Mouse (Mus musculus) small intestine, adult 2 months (tissue): Measurements from ENCODE around the gene Ovch2. TPM values are rescaled to one million over a fixed set of nuclear protein-coding genes. Genes with fewer than 3 reads are reported as not detected.

ENCODE experiments used
- H3K27ac ChIP-seq: fragments of 200-500 bp; 2 replicates; pipeline ENCODE4 v1.5.1; 2012; ENCODE audit warnings: low read depth, low read length, control low read depth, inconsistent platforms; ENCODE audit not compliant: insufficient read depth
- H3K27me3 ChIP-seq: fragments of 200-500 bp; 2 replicates; pipeline ENCODE4 v1.6.1; 2012; ENCODE audit warnings: mild to moderate bottlenecking, moderate library complexity, low read length, inconsistent platforms; ENCODE audit not compliant: control insufficient read depth, insufficient read depth
- H3K36me3 ChIP-seq: fragments of 200-500 bp; 2 replicates; pipeline ENCODE4 v1.6.1; 2012; ENCODE audit warnings: mild to moderate bottlenecking, low read length, control low read depth, inconsistent platforms; ENCODE audit not compliant: control insufficient read depth, insufficient read depth
- H3K4me1 ChIP-seq: fragments of 200-500 bp; 2 replicates; pipeline ENCODE4 v1.6.1; 2012; ENCODE audit warnings: low read length, inconsistent platforms, mixed read lengths; ENCODE audit not compliant: control insufficient read depth, insufficient read depth, insufficient read length
- H3K4me3 ChIP-seq: fragments of 200-500 bp; 2 replicates; pipeline ENCODE4 v1.5.1; 2012; ENCODE audit warnings: low read depth, mild to moderate bottlenecking, control low read depth, inconsistent platforms, low read length, moderate library complexity
- CTCF ChIP-seq: fragments of 200-500 bp; IDR thresholded peaks from 2 replicates; pipeline ENCODE4 v1.5.1; 2012; ENCODE audit warnings: low read depth, mild to moderate bottlenecking, control low read depth, inconsistent platforms, low read length, moderate library complexity, mixed read lengths; ENCODE audit not compliant: insufficient replicate concordance, insufficient read length; ENCODE audit errors: extremely low read depth
- POLR2A ChIP-seq: fragments of 200-500 bp; IDR thresholded peaks from 2 replicates; pipeline ENCODE4 v1.6.1; 2012; ENCODE audit warnings: low read depth, mild to moderate bottlenecking, control low read depth, inconsistent platforms, low read length, moderate library complexity
- WGBS: fragments of 180-500 bp; shearing (Covaris S2); methylation state at CpG from one replicate; pipeline ENCODE4 v1.1.7; 2018; 5-methylcytosine and 5-hydroxymethylcytosine counted together
- polyA plus RNA-seq: library from polyadenylated mRNA; depleted of rRNA; stranded (reverse); fragments of >200 nt; gene quantifications from 2 replicates; pipeline ENCODE4 v1.2.3, GENCODE M21; 2012

The Ovch2 gene
- polyA plus RNA-seq, 1 experiment: not detected

DNA sequence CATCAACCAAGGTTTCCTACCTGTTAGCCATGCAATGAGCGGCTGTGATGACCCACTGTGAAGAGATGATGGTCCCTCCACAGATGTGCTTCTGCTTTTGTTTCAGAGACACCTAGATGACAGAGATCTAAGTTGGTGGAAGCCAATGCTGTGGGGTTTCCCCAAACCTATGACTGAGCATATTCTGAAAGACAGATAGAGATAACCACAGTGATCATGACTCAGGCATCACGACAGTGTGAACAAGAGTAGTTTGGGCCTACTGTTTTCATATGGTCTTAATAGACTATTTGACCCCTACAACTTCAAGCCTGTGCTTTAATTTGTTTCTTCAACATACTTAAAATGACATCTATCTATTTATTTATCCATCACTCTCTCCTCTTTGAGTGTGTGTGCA lies 4.5 kb downstream of the Ovch2 start:
- Histone ChIP-seq H3K4me1 (no peaks in the 10 kb centered on the region), H3K36me3 (no peaks in the 10 kb centered on the region), H3K4me3 (no peak overlapping the region), H3K27ac (no peak overlapping the region), H3K27me3 (no peaks in the 10 kb centered on the region)
- no peak for TF ChIP-seq POLR2A
- no peak for TF ChIP-seq CTCF
- 78% methylated on average over 2 of the region's 2 CpGs for WGBS

DNA sequence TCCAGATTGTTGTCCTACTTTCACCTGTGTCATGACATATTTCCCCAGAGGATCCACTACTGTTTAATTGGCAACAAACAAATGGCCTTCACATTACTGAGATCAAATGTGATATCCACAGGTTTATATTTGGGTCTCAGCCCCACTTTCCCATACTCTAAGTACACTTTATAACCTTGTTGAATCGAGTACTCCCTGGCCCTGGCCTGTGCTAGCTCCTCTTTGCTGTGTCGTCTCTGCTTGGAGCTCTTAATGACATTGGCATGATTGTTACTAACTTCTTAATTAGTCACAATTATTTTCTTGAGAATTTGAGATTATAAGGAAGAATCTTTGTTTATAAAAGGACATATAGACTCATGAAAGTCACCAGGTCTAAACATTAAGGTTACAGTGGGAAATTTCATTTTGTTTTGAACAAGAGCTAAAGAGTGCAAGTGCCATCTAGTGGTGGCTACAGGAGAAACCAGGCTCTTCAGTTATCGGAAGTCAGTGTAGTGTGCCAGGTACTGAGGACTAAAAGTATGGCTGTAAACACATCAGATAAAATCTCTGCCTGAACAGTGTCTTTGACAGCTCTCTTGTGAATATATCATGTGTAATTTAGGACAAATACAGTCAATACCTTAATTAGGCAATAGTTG lies 12.9 kb downstream of the Ovch2 start:
- H3K4me1 ChIP-seq: no peaks in the 10 kb centered on the region
- no peaks in the 10 kb centered on the region for H3K27me3 ChIP-seq
- no peak overlapping the region for H3K27ac ChIP-seq
- H3K36me3 ChIP-seq: no peaks in the 10 kb centered on the region
- TF ChIP-seq CTCF (no peak), POLR2A (no peak)
- WGBS: 58% methylated on average over 3 of the region's 3 CpGs
- H3K4me3 ChIP-seq: no peak overlapping the region

DNA sequence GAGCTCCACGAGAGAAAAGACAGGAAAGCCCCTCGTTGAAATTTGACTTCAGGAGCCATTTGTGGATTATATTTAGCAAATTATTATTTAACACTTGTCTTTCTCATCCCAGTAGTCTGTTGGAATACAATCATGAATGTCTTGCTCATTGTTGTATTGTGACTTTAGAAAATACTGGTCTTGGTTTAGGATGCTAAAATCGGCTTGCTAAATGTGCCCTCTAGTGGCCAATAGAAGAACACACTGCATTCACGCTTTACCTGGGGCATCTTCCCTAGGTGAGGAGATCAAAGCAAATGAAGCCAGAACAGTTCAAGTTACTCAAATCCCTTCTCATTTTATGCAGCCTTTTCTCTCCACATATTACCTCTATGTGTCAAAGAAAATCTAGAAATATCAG lies 21.4 kb downstream of the Ovch2 start:
- Histone ChIP-seq H3K4me3 (no peak overlapping the region), H3K36me3 (no peaks in the 10 kb centered on the region), H3K4me1 (no peaks in the 10 kb centered on the region), H3K27me3 (no peaks in the 10 kb centered on the region), H3K27ac (no peak overlapping the region)
- TF ChIP-seq POLR2A: no peak
- no peak for TF ChIP-seq CTCF
- WGBS: 39% methylated on average over 4 of the region's 4 CpGs

DNA sequence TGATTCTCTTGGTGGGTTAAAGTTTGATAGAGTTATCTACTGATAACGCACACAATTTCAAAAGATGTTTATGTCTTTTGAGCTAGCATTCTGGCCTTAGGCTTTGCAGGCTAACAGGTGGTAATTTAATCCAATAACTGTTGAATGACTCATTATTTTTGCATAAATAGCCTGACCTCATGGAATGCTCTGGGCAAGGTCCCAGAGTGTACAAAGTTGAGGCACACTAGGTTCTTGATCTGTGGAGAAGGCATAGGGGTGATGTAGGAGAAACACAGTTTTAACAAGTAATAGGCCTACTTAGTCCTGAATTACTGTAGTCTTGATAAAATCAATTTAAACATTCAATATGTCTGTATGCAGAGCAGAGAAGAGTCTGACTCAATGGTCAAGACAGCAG lies 22.8 kb downstream of the Ovch2 start:
- Histone ChIP-seq H3K36me3 (no peaks in the 10 kb centered on the region), H3K27me3 (no peaks in the 10 kb centered on the region), H3K4me3 (no peak overlapping the region), H3K27ac (no peak overlapping the region), H3K4me1 (no peaks in the 10 kb centered on the region)
- TF ChIP-seq POLR2A (no peak), CTCF (no peak)
- 24% methylated on average over 1 of the region's 1 CpGs for WGBS

DNA sequence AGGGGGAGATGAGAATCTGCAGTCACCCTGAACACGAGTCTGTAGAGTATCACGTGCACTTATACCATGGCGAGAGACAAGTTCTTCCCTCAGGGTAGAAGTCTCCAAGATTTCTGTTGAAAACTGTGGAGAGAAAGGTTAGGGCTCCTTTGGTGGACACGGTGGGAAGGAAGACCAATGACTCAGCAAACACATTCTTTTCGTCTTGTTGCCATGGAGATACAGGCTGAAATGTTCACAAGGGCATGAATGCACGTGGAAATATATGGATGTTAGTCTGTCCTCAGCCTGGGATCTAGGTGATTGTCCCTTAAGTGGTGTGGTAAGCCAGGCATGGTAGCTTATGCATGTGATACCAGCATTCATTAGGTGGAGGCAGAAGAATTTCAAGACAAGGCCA lies 30.2 kb downstream of the Ovch2 start:
- 66% methylated on average over 6 of the region's 6 CpGs for WGBS
- Histone ChIP-seq H3K4me3 (no peak overlapping the region), H3K27me3 (no peaks in the 10 kb centered on the region), H3K4me1 (no peaks in the 10 kb centered on the region), H3K36me3 (no peaks in the 10 kb centered on the region), H3K27ac (no peak overlapping the region)
- TF ChIP-seq CTCF: no peak
- no peak for TF ChIP-seq POLR2A

DNA sequence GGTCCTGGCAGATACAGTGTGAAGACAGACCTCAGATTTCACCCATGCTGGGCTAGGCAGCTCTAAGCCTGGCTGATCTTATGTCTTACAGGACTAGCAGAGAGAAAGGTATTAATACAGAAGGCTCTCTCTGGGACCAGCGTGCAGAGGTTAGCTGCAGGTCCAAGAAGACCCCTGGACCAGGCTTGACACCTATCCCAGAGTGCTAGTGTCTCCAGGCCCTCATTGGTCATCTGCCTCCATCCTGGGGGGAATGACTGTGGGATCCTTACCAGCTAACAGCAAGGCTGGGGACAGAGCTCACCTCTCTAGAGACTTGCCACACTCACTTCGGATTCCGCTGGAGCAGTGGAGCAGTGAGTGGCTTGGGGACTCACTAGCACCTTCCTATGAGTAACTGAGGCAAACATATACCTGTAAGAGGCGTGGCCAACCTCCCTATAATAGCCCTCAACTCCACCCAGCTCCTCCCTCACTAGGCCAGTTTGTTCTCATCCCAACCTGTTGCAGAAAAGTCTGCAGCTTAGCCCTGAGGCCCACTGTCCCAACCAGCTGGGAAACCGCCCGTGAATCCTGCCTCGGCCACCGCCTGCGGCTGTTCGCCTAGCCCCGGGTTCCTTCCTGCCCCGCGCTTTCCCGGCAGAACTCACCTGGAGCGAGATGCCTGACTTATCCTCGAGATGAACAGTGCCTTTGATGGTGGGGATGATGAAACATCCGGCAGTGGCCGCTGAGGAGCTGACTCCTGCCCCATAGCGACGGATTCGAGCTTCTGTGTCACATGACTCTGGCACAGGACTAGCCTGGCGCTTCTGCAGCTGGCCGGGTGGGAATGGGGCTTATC lies 43.5 kb downstream of the Ovch2 start, which contains the start of gene Cyb5r2:
Cyb5r2 (minus strand) TSS at position 725 of the 844 bp plus-strand sequence.
- WGBS: 10% methylated on average over 23 of the region's 23 CpGs
- no peaks in the 10 kb centered on the region for H3K27me3 ChIP-seq
- TF ChIP-seq POLR2A (no peak), CTCF (no peak)
- no peak within 1 kb of the TSS for H3K27ac ChIP-seq
- no peaks in the 10 kb centered on the region for H3K36me3 ChIP-seq
- H3K4me3 ChIP-seq: peak within 1 kb of the TSS; percentile 11; the same call in 1 of the 2 replicates
- no peaks in the 10 kb centered on the region; the same call in 1 of the 2 replicates for H3K4me1 ChIP-seq

DNA sequence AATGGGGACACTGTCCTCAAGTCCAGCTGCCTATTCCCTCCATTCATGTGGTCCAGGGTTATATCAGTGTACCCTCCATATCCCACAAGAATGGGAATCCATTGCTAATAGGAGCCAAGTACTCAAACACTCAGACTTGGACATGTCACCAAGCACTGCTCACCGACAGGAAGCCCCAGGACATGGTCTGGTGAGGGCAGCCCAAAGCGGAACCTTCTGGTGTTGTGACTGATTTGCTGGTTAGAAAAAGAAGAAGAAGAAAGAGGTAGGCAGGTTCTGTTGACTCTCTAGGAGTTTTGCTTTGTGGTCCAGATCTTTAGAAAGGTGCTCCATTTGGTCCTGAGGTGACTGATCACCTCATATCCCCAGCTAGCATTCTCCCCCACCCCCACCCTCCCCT lies 44.3 kb downstream of the Ovch2 start:
- no peak overlapping the region for H3K4me3 ChIP-seq
- 83% methylated on average over 2 of the region's 2 CpGs for WGBS
- H3K27me3 ChIP-seq: no peaks in the 10 kb centered on the region
- TF ChIP-seq CTCF (no peak), POLR2A (no peak)
- no peak overlapping the region for H3K27ac ChIP-seq
- no peaks in the 10 kb centered on the region; the same call in 1 of the 2 replicates for H3K4me1 ChIP-seq
- H3K36me3 ChIP-seq: no peaks in the 10 kb centered on the region
